Mouse (Mus musculus): Measurements from ENCODE around the gene Nrtn. TPM values are rescaled to one million over a fixed set of nuclear protein-coding genes. Genes with fewer than 3 reads are reported as not detected.

The Nrtn gene
- polyA plus RNA-seq, 1 experiment from 2014 or later = 5.3 TPM

DNA sequence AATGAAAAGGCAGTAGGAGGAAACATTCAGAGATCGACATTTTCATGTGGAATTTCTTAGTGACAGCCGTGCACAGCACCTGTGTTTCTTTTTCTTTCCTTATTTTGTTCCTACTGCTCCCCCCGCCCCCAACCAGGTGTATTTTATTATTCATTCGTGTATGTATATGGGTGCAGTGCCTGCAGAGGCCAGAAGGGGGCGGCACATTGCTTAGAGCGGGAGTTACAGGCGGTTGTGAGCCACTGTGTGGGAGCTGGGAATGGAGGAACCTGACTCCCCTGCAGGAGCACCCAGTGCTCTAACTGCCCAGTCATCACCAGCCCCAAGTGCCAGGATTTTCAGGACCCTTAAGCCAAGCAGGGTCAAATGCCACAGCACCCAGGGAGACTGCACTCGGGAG, 20.8 kb downstream of the Nrtn start:
- WGBS = 33% methylated on average over 8 of the region's 8 CpGs
- H3K27ac ChIP-seq (ENCODE audit: low read depth, low read length) = no peak overlapping the region
- H3K36me3 ChIP-seq (ENCODE audit: control insufficient read depth, insufficient read depth, low read length) = no peaks in the 10 kb centered on the region
- H3K4me1 ChIP-seq (replicated peaks; ENCODE audit: control insufficient read depth, insufficient read depth, low read length) = no peaks in the 10 kb centered on the region
- H3K9ac ChIP-seq (ENCODE audit: low read depth, low read length) = no peak overlapping the region
- H3K9me3 ChIP-seq (ENCODE audit: control insufficient read depth, low read length) = no peaks in the 10 kb centered on the region
- no peak overlapping the region for H3K4me2 ChIP-seq
- H3K27me3 ChIP-seq (replicated peaks; ENCODE audit: control insufficient read depth, insufficient read depth, low read length) = peaks cover 14% of the 10 kb centered on the region; the same call in 1 of the 2 replicates
- no peak overlapping the region for H3K4me3 ChIP-seq (ENCODE audit: low read depth, low read length)
- DNase-seq (ENCODE audit: low spot score) (no peak), ATAC-seq (replicated peaks; ENCODE audit: low FRiP score) (no peak)

DNA sequence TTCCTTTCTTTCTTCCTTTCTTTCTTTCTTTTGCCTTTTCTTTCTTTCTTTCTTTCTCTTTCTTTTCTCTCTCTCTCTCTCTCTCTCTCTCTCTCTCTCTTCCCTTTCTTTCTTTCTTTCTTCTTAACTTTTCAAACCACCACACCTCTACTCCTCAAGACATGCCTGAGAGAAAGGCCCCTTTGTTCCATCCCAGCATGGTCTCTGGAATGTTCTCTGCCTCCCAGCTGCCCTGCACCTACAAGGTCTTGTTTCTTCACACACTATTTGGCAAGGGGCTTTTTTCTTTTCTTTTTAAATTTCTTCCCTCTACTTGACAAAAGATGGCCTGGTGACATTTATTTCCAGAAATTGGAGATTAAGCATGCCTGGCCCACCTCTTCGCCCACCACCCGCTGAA, 27.7 kb downstream of the Nrtn start:
- DNase-seq (ENCODE audit: low spot score) = no peak
- H3K27me3 ChIP-seq (replicated peaks; ENCODE audit: control insufficient read depth, insufficient read depth, low read length) = peaks cover 12% of the 10 kb centered on the region; the same call in 1 of the 2 replicates

DNA sequence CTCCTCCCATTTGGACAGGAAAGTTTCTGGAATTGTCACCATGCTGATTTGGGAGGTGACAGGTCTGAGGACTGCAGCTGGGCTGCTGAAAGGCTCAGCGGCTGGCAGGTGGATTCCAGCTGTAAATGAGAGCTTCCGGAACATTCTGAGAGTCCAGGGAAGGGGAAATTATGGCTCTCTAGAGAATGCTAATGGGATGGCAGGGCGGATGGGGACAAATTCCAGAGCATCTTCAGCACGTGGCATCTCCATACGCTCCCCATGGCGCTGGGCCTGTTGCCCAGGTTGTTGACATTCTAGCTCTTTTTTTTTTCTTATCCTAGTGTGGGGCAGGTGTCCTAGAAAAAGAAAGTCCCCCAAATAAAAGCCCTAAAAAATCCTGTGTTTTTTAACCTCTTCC, 28.2 kb downstream of the Nrtn start:
- H3K4me1 ChIP-seq (replicated peaks; ENCODE audit: control insufficient read depth, insufficient read depth, low read length) = peaks cover 17% of the 10 kb centered on the region
- 59% methylated on average over 6 of the region's 6 CpGs for WGBS
- DNase-seq (ENCODE audit: low spot score) (no peak), ATAC-seq (replicated peaks; ENCODE audit: low FRiP score) (no peak)
- H3K9me3 ChIP-seq (ENCODE audit: control insufficient read depth, low read length) = no peaks in the 10 kb centered on the region
- no peak overlapping the region for H3K4me2 ChIP-seq
- no peak overlapping the region for H3K4me3 ChIP-seq (ENCODE audit: low read depth, low read length)
- no peaks in the 10 kb centered on the region for H3K36me3 ChIP-seq (ENCODE audit: control insufficient read depth, insufficient read depth, low read length)
- peaks cover 10% of the 10 kb centered on the region; the same call in 1 of the 2 replicates for H3K27me3 ChIP-seq (replicated peaks; ENCODE audit: control insufficient read depth, insufficient read depth, low read length)
- no peak overlapping the region for H3K9ac ChIP-seq (ENCODE audit: low read depth, low read length)
- H3K27ac ChIP-seq (ENCODE audit: low read depth, low read length) = no peak overlapping the region

More for the DNA sequence above, 27.7 kb downstream of the Nrtn start:
- Histone ChIP-seq H3K36me3 (ENCODE audit: control insufficient read depth, insufficient read depth, low read length) (no peaks in the 10 kb centered on the region), H3K9me3 (ENCODE audit: control insufficient read depth, low read length) (no peaks in the 10 kb centered on the region), H3K4me1 (replicated peaks; ENCODE audit: control insufficient read depth, insufficient read depth, low read length) (peaks cover 17% of the 10 kb centered on the region), H3K4me2 (no peak overlapping the region), H3K4me3 (ENCODE audit: low read depth, low read length) (no peak overlapping the region), H3K27ac (ENCODE audit: low read depth, low read length) (no peak overlapping the region), H3K9ac (ENCODE audit: low read depth, low read length) (no peak overlapping the region)
- 79% methylated on average over 2 of the region's 2 CpGs for WGBS
- no peak for ATAC-seq (replicated peaks; ENCODE audit: low FRiP score)

GRCm38 (mm10) chr17:56728117-56728516, 29.2 kb downstream of the Nrtn start:
- Histone ChIP-seq H3K27ac (ENCODE audit: low read depth, low read length) (no peak overlapping the region), H3K4me1 (replicated peaks; ENCODE audit: control insufficient read depth, insufficient read depth, low read length) (peaks cover 17% of the 10 kb centered on the region), H3K4me2 (peak overlapping the region; percentile 51), H3K9ac (ENCODE audit: low read depth, low read length) (peak overlapping the region; percentile 34; the same call in 1 of the 2 replicates), H3K4me3 (ENCODE audit: low read depth, low read length) (no peak overlapping the region), H3K9me3 (ENCODE audit: control insufficient read depth, low read length) (no peaks in the 10 kb centered on the region), H3K36me3 (ENCODE audit: control insufficient read depth, insufficient read depth, low read length) (peaks cover 8% of the 10 kb centered on the region; the same call in 1 of the 2 replicates), H3K27me3 (replicated peaks; ENCODE audit: control insufficient read depth, insufficient read depth, low read length) (peaks cover 10% of the 10 kb centered on the region; the same call in 1 of the 2 replicates)
- no peak; the same call in 1 of the 2 replicates for ATAC-seq (replicated peaks; ENCODE audit: low FRiP score)
- WGBS = 19% methylated on average over 12 of the region's 12 CpGs
- no peak for DNase-seq (ENCODE audit: low spot score)

GRCm38 (mm10) chr17:56727659-56728058, 29.7 kb downstream of the Nrtn start:
- peak overlapping the region; percentile 34; the same call in 1 of the 2 replicates for H3K9ac ChIP-seq (ENCODE audit: low read depth, low read length)
- peaks cover 17% of the 10 kb centered on the region for H3K4me1 ChIP-seq (replicated peaks; ENCODE audit: control insufficient read depth, insufficient read depth, low read length)
- no peaks in the 10 kb centered on the region for H3K9me3 ChIP-seq (ENCODE audit: control insufficient read depth, low read length)
- H3K27ac ChIP-seq (ENCODE audit: low read depth, low read length) = no peak overlapping the region
- 12% methylated on average over 12 of the region's 12 CpGs for WGBS
- H3K36me3 ChIP-seq (ENCODE audit: control insufficient read depth, insufficient read depth, low read length) = peaks cover 8% of the 10 kb centered on the region; the same call in 1 of the 2 replicates
- peaks cover 10% of the 10 kb centered on the region; the same call in 1 of the 2 replicates for H3K27me3 ChIP-seq (replicated peaks; ENCODE audit: control insufficient read depth, insufficient read depth, low read length)
- ATAC-seq (replicated peaks; ENCODE audit: low FRiP score) = peak; percentile 60
- peak overlapping the region; percentile 51 for H3K4me2 ChIP-seq
- H3K4me3 ChIP-seq (ENCODE audit: low read depth, low read length) = no peak overlapping the region
- DNase-seq (ENCODE audit: low spot score) = peak; percentile 68

DNA sequence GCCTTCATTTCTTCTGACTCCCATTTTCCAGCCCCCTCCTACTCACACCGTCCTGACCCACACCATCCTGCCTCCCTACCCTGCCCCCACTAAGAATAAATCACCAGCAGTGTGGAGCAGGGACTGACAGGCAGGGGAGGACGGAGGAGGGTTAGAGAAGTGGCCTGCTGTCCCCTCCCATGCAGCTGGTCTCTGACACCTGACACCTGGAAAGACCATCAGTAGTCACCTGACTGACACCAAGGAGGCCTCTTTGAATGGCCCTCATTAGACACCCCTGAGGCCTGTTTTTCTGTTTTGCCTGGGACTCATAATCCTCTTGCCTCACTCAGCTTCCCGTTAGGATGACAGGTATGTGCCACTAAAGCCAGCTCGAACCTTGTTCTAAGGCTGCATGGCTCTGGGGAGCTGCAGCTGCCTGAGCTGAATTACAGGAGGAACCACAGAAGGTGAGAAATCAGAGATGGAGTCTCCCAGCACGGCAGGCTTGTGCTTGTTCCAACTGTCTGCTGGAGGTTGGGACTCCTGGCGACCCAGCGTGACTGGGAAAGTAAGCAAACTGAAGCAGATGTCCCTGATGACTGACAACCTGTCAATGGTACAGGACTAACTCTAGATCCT, 30.2 kb downstream of the Nrtn start:
- H3K4me3 ChIP-seq (ENCODE audit: low read depth, low read length) = no peak overlapping the region
- peaks cover 11% of the 10 kb centered on the region; the same call in 1 of the 2 replicates for H3K36me3 ChIP-seq (ENCODE audit: control insufficient read depth, insufficient read depth, low read length)
- ATAC-seq (replicated peaks; ENCODE audit: low FRiP score) (no peak), DNase-seq (ENCODE audit: low spot score) (no peak)
- no peak overlapping the region for H3K27ac ChIP-seq (ENCODE audit: low read depth, low read length)
- H3K4me1 ChIP-seq (replicated peaks; ENCODE audit: control insufficient read depth, insufficient read depth, low read length) = peaks cover 17% of the 10 kb centered on the region
- no peak overlapping the region for H3K9ac ChIP-seq (ENCODE audit: low read depth, low read length)
- no peaks in the 10 kb centered on the region for H3K9me3 ChIP-seq (ENCODE audit: control insufficient read depth, low read length)
- 19% methylated on average over 7 of the region's 7 CpGs for WGBS
- H3K27me3 ChIP-seq (replicated peaks; ENCODE audit: control insufficient read depth, insufficient read depth, low read length) = peaks cover 10% of the 10 kb centered on the region; the same call in 1 of the 2 replicates
- H3K4me2 ChIP-seq = peak overlapping the region; percentile 51; the same call in 1 of the 2 replicates

- no peak for ATAC-seq (replicated peaks; ENCODE audit: low FRiP score)
- Histone ChIP-seq H3K4me1 (replicated peaks; ENCODE audit: control insufficient read depth, insufficient read depth, low read length) (peaks cover 23% of the 10 kb centered on the region), H3K27ac (ENCODE audit: low read depth, low read length) (no peak overlapping the region)
Observed at GRCm38 (mm10) chr17:56723419-56724161, 33.7 kb downstream of the Nrtn start.

DNA sequence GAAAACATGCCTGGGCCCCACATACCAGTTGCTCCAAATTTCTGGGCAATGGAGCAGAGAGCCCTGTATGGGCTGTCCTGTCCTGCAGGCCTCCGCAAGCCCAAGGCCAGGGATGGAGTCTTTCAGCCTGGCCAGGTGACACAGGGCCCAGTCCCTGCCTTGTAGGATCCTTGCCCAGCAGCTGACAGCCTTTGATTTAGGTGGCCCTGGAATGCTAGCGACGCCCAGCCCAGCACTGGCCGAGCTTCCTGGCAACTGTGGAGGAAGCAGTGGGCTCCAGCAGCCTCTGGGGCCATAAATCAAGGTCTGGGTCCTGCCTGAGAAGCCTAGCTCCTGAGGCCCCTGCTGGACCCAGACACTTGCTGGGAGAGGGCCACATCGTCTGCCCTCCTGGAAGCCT, 34.9 kb downstream of the Nrtn start:
- H3K4me3 ChIP-seq (ENCODE audit: low read depth, low read length) = no peak overlapping the region
- peaks cover 17% of the 10 kb centered on the region for H3K4me1 ChIP-seq (replicated peaks; ENCODE audit: control insufficient read depth, insufficient read depth, low read length)
- no peaks in the 10 kb centered on the region; the same call in 1 of the 2 replicates for H3K27me3 ChIP-seq (replicated peaks; ENCODE audit: control insufficient read depth, insufficient read depth, low read length)
- no peak for DNase-seq (ENCODE audit: low spot score)
- H3K4me2 ChIP-seq = no peak overlapping the region
- no peak overlapping the region for H3K27ac ChIP-seq (ENCODE audit: low read depth, low read length)
- WGBS = 69% methylated on average over 5 of the region's 5 CpGs
- H3K36me3 ChIP-seq (ENCODE audit: control insufficient read depth, insufficient read depth, low read length) = peaks cover 15% of the 10 kb centered on the region; the same call in 1 of the 2 replicates
- H3K9me3 ChIP-seq (ENCODE audit: control insufficient read depth, low read length) = no peaks in the 10 kb centered on the region
- no peak for ATAC-seq (replicated peaks; ENCODE audit: low FRiP score)
- no peak overlapping the region for H3K9ac ChIP-seq (ENCODE audit: low read depth, low read length)

More at GRCm38 (mm10) chr17:56723419-56724161, 33.7 kb downstream of the Nrtn start:
- WGBS = 83% methylated on average over 11 of the region's 11 CpGs
- no peak overlapping the region for H3K4me3 ChIP-seq (ENCODE audit: low read depth, low read length)
- DNase-seq (ENCODE audit: low spot score) = no peak
- no peak overlapping the region for H3K9ac ChIP-seq (ENCODE audit: low read depth, low read length)
- H3K27me3 ChIP-seq (replicated peaks; ENCODE audit: control insufficient read depth, insufficient read depth, low read length) = peaks cover 5% of the 10 kb centered on the region; the same call in 1 of the 2 replicates
- peaks cover 15% of the 10 kb centered on the region; the same call in 1 of the 2 replicates for H3K36me3 ChIP-seq (ENCODE audit: control insufficient read depth, insufficient read depth, low read length)
- H3K4me2 ChIP-seq = no peak overlapping the region
- no peaks in the 10 kb centered on the region for H3K9me3 ChIP-seq (ENCODE audit: control insufficient read depth, low read length)

Measured in liver, embryonic 11.5 days (tissue).